Mouse (Mus musculus): Measurements from ENCODE around the gene Msln.

DNA sequence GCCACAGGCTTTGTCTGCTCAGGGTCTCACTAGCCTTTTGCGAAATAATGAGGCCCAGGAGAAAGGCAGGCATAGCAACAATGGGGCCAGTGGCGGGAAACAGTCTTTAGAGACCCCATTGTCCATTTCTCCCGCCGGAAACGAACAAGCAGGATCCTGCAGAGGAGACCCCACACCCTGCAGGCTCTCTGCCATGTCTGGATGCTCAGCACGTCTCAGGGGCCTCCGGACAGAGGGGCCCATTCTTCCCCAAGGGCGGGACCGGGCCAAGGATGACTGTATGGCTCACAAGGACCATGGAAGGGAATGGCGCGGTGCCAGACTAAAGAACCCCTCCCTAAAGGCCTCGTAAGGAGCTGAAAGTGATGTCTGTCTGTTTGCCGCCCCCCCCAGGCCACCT, 40.0 kb upstream of the Msln start:
- no peak for TF ChIP-seq EP300 (IDR thresholded peaks at IDR 0.05; ENCODE audit: low read depth in 1 of 2, low read length in 2 of 2)
- TF ChIP-seq CTCF (IDR thresholded peaks at IDR 0.05 in 2 of 3, conservative IDR thresholded peaks at IDR 0.05 in 1 of 3; ENCODE audit: control insufficient read depth in 1 of 3, insufficient read depth in 1 of 3, low read depth in 2 of 3, low read length in 3 of 3, poor library complexity in 1 of 3, severe bottlenecking in 1 of 3): no peak
- no peak for TF ChIP-seq RAD21 (IDR thresholded peaks at IDR 0.05; ENCODE audit: low read depth, low read length)
- no peak for TF ChIP-seq ELF1 (IDR thresholded peaks at IDR 0.05; ENCODE audit: low read depth, low read length)
- TF ChIP-seq CHD1 (IDR thresholded peaks at IDR 0.05; ENCODE audit: low read depth, low read length): no peak
- no peak for TF ChIP-seq ZC3H11A (IDR thresholded peaks at IDR 0.05; ENCODE audit: low read depth, low read length)
- no peak for TF ChIP-seq UBTF (IDR thresholded peaks at IDR 0.05; ENCODE audit: borderline replicate concordance, insufficient read depth, low read depth, low read length)
- TF ChIP-seq POLR2A (IDR thresholded peaks at IDR 0.05; ENCODE audit: control insufficient read depth in 1 of 2, insufficient read depth in 1 of 2, low read depth in 1 of 2, low read length in 2 of 2, poor library complexity in 1 of 2): no peak
- TF ChIP-seq ZKSCAN1 (IDR thresholded peaks at IDR 0.05; ENCODE audit: low read depth, low read length): no peak
- no peak for TF ChIP-seq JUND (IDR thresholded peaks at IDR 0.05; ENCODE audit: low read depth, low read length)
- no peak for TF ChIP-seq NRF1 (IDR thresholded peaks at IDR 0.05; ENCODE audit: insufficient read depth, low read depth, low read length, poor library complexity, severe bottlenecking)
